Mouse (Mus musculus) inflammation-experienced regulatory T-cells (primary cell): Measurements from ENCODE around the gene Gm6710. TPM values are rescaled to one million over a fixed set of nuclear protein-coding genes. Genes with fewer than 3 reads are reported as not detected.

Experiments
- polyA plus RNA-seq, 2 experiments: library from polyadenylated mRNA; unstranded; fragments of 100-300 nt; shearing (Covaris generic); gene quantifications; one replicate each; pipeline ENCODE4 v1.2.1; 2017

Gene Gm6710
- 1 to 10 TPM; 4.9 to 7.1 TPM for polyA plus RNA-seq

DNA sequence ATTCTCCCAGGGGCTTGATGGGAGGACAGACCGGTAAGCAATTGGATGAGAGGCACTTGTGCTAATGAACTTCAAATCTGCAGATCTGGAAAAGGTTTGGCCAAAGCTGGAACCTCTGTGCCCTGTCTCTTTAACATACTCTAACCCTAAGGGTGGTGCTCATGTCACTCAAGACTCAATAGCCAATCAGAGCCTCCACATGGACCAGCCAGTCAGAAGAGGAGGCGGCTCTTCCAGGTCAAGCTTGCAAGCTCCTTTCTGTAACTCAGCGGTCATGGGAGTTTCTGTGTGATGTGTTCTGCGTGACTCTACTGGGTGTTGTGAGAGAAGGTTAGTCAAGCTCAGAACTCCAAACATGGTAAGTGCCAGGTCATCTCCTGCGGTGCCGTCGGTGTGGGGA is at the start of gene Gm6710:
TSS of gene Gm6710 (plus strand) at position 196 of the 400 bp plus-strand sequence.

Other genes with a start within 250 kb of the Gm6710 start
- gene Gm11007, start 225.2 kb upstream of the Gm6710 start, polyA plus RNA-seq, result 10 to 100 TPM in 1 of 2 experiments, 1 to 10 TPM in 1; 2.1 to 10.9 TPM
- not detected for gene Zfp969, start 165.6 kb upstream of the Gm6710 start, polyA plus RNA-seq
- 10 to 100 TPM in 1 of 2 experiments, 1 to 10 TPM in 1; 2.1 to 10.9 TPM for gene Gm2007, start 127.7 kb upstream of the Gm6710 start, polyA plus RNA-seq
- gene Gm14288, start 68.1 kb upstream of the Gm6710 start, polyA plus RNA-seq, result not detected
- 1 to 10 TPM; 1.7 to 4.9 TPM for gene Zfp966, start 61.9 kb downstream of the Gm6710 start, polyA plus RNA-seq
- 1 to 10 TPM; 3.7 to 9.4 TPM for gene Gm2026, start 96.1 kb downstream of the Gm6710 start, polyA plus RNA-seq